Comparison of ENCODE assay signal across 8 mouse cellular contexts in genomic region chr2:131509671-131510313, GRCm38 (mm10). TPM values are rescaled to one million over a fixed set of nuclear protein-coding genes. Genes with fewer than 3 reads are reported as not detected.
DNase-seq lines count a peak whose midpoint lies in the region; ATAC-seq and TF ChIP-seq lines count a peak whose summit lies in the region.

No protein-coding gene starts in this region.

- WGBS in embryonic facial prominence, embryonic 13.5 days, result 14% methylated on average over 17 of the region's 17 CpGs
- WGBS in kidney, adult 2 months, result 14% methylated on average over 17 of the region's 17 CpGs
- 19% methylated on average over 17 of the region's 17 CpGs for WGBS in liver, embryonic 11.5 days
- WGBS in stomach, embryonic 16.5 days, result 12% methylated on average over 17 of the region's 17 CpGs

- no peaks in the 10 kb centered on the region for H3K27me3 ChIP-seq in embryonic facial prominence, embryonic 13.5 days
- H3K27me3 ChIP-seq in kidney, adult 2 months (replicated peaks; ENCODE audit: control insufficient read depth, insufficient read depth, low read length), result no peaks in the 10 kb centered on the region
- no peaks in the 10 kb centered on the region for H3K27me3 ChIP-seq in liver, embryonic 11.5 days (replicated peaks; ENCODE audit: control insufficient read depth, insufficient read depth, low read length)
- no peaks in the 10 kb centered on the region for H3K27me3 ChIP-seq in stomach, embryonic 16.5 days (ENCODE audit: control insufficient read depth, insufficient read depth, low read length)

- H3K4me3 ChIP-seq in embryonic facial prominence, embryonic 13.5 days, result peak overlapping the region; percentile 24
- H3K4me3 ChIP-seq in kidney, adult 2 months (ENCODE audit: insufficient read depth, low read depth, low read length), result no peak overlapping the region
- H3K4me3 ChIP-seq in liver, embryonic 11.5 days (ENCODE audit: low read depth, low read length), result peak overlapping the region; percentile 31
- H3K4me3 ChIP-seq in stomach, embryonic 16.5 days (replicated peaks; ENCODE audit: low read length), result peak overlapping the region; percentile 21

- TF ChIP-seq CTCF in kidney, adult 2 months (conservative IDR thresholded peaks at IDR 0.05; ENCODE audit: insufficient read depth, insufficient read length, low read depth, low read length), result peak; percentile 86

- H3K9ac ChIP-seq in embryonic facial prominence, embryonic 13.5 days, result peak overlapping the region; percentile 59
- no peak overlapping the region for H3K9ac ChIP-seq in liver, embryonic 11.5 days (ENCODE audit: low read depth, low read length)
- H3K9ac ChIP-seq in stomach, embryonic 16.5 days (ENCODE audit: low read length), result peak overlapping the region; percentile 55

- DNase-seq in CD4-positive helper T cell, adult 2 months (ENCODE audit: low read depth, low spot score), result peak; percentile 92
- DNase-seq in adrenal gland, postnatal 10 days, result peak; percentile 72
- DNase-seq in heart, adult 9 months (ENCODE audit: low spot score in 2 of 2), result peak; percentile 67 to 71
- peak; percentile 70 for DNase-seq in kidney, adult 2 months
- DNase-seq in liver, embryonic 11.5 days (ENCODE audit: low spot score), result no peak
- DNase-seq in monocyte, adult 2 months (ENCODE audit: low read depth in 1 of 2, low spot score in 2 of 2), result peak; percentile 39 to 52

- peak overlapping the region; percentile 51; the same call in 1 of the 2 replicates for H3K27ac ChIP-seq in embryonic facial prominence, embryonic 13.5 days
- no peak overlapping the region for H3K27ac ChIP-seq in kidney, adult 2 months (ENCODE audit: insufficient read depth, low read depth, low read length)
- no peak overlapping the region for H3K27ac ChIP-seq in liver, embryonic 11.5 days (ENCODE audit: low read depth, low read length)
- H3K27ac ChIP-seq in stomach, embryonic 16.5 days (ENCODE audit: low read length), result peak overlapping the region; percentile 9; the same call in 1 of the 2 replicates

- peak overlapping the region; percentile 60 for H3K4me2 ChIP-seq in embryonic facial prominence, embryonic 13.5 days
- peak overlapping the region; percentile 58 for H3K4me2 ChIP-seq in liver, embryonic 11.5 days
- H3K4me2 ChIP-seq in stomach, embryonic 16.5 days (ENCODE audit: low read depth, low read length), result peak overlapping the region; percentile 51

- H3K4me1 ChIP-seq in embryonic facial prominence, embryonic 13.5 days, result peaks cover 53% of the 10 kb centered on the region
- H3K4me1 ChIP-seq in kidney, adult 2 months (ENCODE audit: control insufficient read depth, insufficient read depth, low read length), result no peaks in the 10 kb centered on the region
- H3K4me1 ChIP-seq in liver, embryonic 11.5 days (replicated peaks; ENCODE audit: control insufficient read depth, insufficient read depth, low read length), result peaks cover 35% of the 10 kb centered on the region
- peaks cover 22% of the 10 kb centered on the region for H3K4me1 ChIP-seq in stomach, embryonic 16.5 days (ENCODE audit: control insufficient read depth, insufficient read depth, low read length)

- no peak for TF ChIP-seq POLR2A in kidney, adult 2 months (IDR thresholded peaks at IDR 0.05; ENCODE audit: low read depth, low read length)

- ATAC-seq in embryonic facial prominence, embryonic 13.5 days (ENCODE audit: insufficient number of reproducible peaks, insufficient read depth, low FRiP score, low TSS enrichment, low read depth), result no peak
- no peak; the same call in 1 of the 2 replicates for ATAC-seq in liver, embryonic 11.5 days (replicated peaks; ENCODE audit: low FRiP score)
- ATAC-seq in stomach, embryonic 16.5 days (ENCODE audit: insufficient read depth, low FRiP score), result peak; percentile 54; the same call in 1 of the 2 replicates

- no peaks in the 10 kb centered on the region for H3K9me3 ChIP-seq in embryonic facial prominence, embryonic 13.5 days
- H3K9me3 ChIP-seq in liver, embryonic 11.5 days (ENCODE audit: control insufficient read depth, low read length), result no peaks in the 10 kb centered on the region
- no peaks in the 10 kb centered on the region for H3K9me3 ChIP-seq in stomach, embryonic 16.5 days (replicated peaks; ENCODE audit: control insufficient read depth, low read length)

- H3K36me3 ChIP-seq in embryonic facial prominence, embryonic 13.5 days, result peaks cover 9% of the 10 kb centered on the region; the same call in 1 of the 2 replicates
- H3K36me3 ChIP-seq in kidney, adult 2 months (ENCODE audit: control insufficient read depth, insufficient read depth, low read length), result no peaks in the 10 kb centered on the region
- H3K36me3 ChIP-seq in liver, embryonic 11.5 days (ENCODE audit: control insufficient read depth, insufficient read depth, low read length), result no peaks in the 10 kb centered on the region
- no peaks in the 10 kb centered on the region for H3K36me3 ChIP-seq in stomach, embryonic 16.5 days (ENCODE audit: control insufficient read depth, insufficient read depth, low read length)

RNA-seq across cellular contexts. Expression of gene Smox, which starts 18.5 kb away (rescaled TPM):
- total RNA-seq in adrenal gland, postnatal 10 days (2021), result 10 to 100 TPM; 20.1 to 21.0 TPM
- polyA plus RNA-seq in embryonic facial prominence, embryonic 13.5 days (2015; fragmentation: Nextera tagmentation; extraction: Ambion mirVana), result 57.2 and 60.2 TPM in 2 replicates
- polyA plus RNA-seq in kidney, adult 2 months (2012; rRNA removed), result 12.5 and 14.9 TPM in 2 replicates
- 36.3 and 44.9 TPM in 2 replicates for polyA plus RNA-seq in liver, embryonic 11.5 days (2014; fragmentation: Nextera tagmentation; extraction: Ambion mirVana)
- 35.7 and 38.6 TPM in 2 replicates for polyA plus RNA-seq in stomach, embryonic 16.5 days (2015; fragmentation: Nextera tagmentation; extraction: Ambion mirVana)

RNA-seq across cellular contexts. Expression of gene Adra1d, which starts 52.3 kb away (rescaled TPM):
- 10 to 100 TPM; 12.0 to 17.7 TPM for total RNA-seq in adrenal gland, postnatal 10 days (2021)
- 0.51 and 0.58 TPM in 2 replicates for polyA plus RNA-seq in embryonic facial prominence, embryonic 13.5 days (2015; fragmentation: Nextera tagmentation; extraction: Ambion mirVana)
- 2.7 and 3.4 TPM in 2 replicates for polyA plus RNA-seq in kidney, adult 2 months (2012; rRNA removed)
- polyA plus RNA-seq in liver, embryonic 11.5 days (2014; fragmentation: Nextera tagmentation; extraction: Ambion mirVana), result 1.1 and 1.5 TPM in 2 replicates
- polyA plus RNA-seq in stomach, embryonic 16.5 days (2015; fragmentation: Nextera tagmentation; extraction: Ambion mirVana), result 0.22 and 0.42 TPM in 2 replicates

Comparison
In these comparisons a context has a peak if more than half of its experiments do, and no peak if none do; other contexts are left out.
1. H3K27ac ChIP-seq: peak in embryonic facial prominence, embryonic 13.5 days (single experiment) and stomach, embryonic 16.5 days (single experiment); none in kidney, adult 2 months (single experiment) and liver, embryonic 11.5 days (single experiment).
2. Peak in every context shown above with its lines, with median percentiles within 50 percentile points of each other: H3K4me2 ChIP-seq.